Mouse (Mus musculus) left cerebral cortex, postnatal 25 days (tissue): ENCODE measurements around the gene Wdr73. TPM values are rescaled to one million over a fixed set of nuclear protein-coding genes. Genes with fewer than 3 reads are reported as not detected.
"Not testable (repeated sequence)": the region's sequence is repeated elsewhere in the genome, so short reads cannot be mapped to it uniquely, and the experiment has no call there.

Source experiments
- DNase-seq, 2 experiments: peaks; one replicate each; pipeline ENCODE4 v3.0.0; 2022; ENCODE audit warnings: low spot score in 2 of 2, mixed read lengths in 1 of 2
- intact Hi-C: fragments of 180-260 bp; cut with DNase I; formaldehyde crosslinking; loops from one replicate; pipeline ENCODE4 v1.15.1; 2025
- total RNA-seq, 2 experiments: library from RNA; stranded (reverse); gene quantifications; 2 replicates each; pipeline ENCODE4 v1.2.3; 2021

Wdr73 gene
- total RNA-seq: 10 to 100 TPM; 25.3 to 25.4 TPM

GRCm38 (mm10) chr7:80900944-80901501, at the start of gene Wdr73:
Gene Wdr73, minus strand, starts transcription at chr7:80901269.
- DNase-seq: peak; percentile 94
- intact Hi-C loops: no loop called here

GRCm38 (mm10) chr7:80947445-80948350, 46.6 kb upstream of the Wdr73 start, which contains the start of gene Sec11a:
Gene Sec11a, minus strand, starts transcription at chr7:80947780.
- peak; percentile 98 for DNase-seq
- intact Hi-C loops: loop anchor here (5.0 kb wide), 1 partner anchor 45 kb away; the partner anchor contains the start of gene Zfp592

GRCm38 (mm10) chr7:80939808-80940207, 38.7 kb upstream of the Wdr73 start:
- DNase-seq: no peak
- intact Hi-C loops: no loop called here

- DNase-seq, intact Hi-C loops: not testable (repeated sequence)
These were observed 36.2 kb upstream of the Wdr73 start for GRCm38 (mm10) chr7:80937304-80937666.

GRCm38 (mm10) chr7:80936617-80937303, 35.7 kb upstream of the Wdr73 start:
- intact Hi-C loops, DNase-seq: not testable (repeated sequence)

- no peak for DNase-seq
- intact Hi-C loops: no loop called here
These were observed 34.8 kb upstream of the Wdr73 start for GRCm38 (mm10) chr7:80935834-80936233.

GRCm38 (mm10) chr7:80932777-80933176, 31.7 kb upstream of the Wdr73 start:
- no peak for DNase-seq
- intact Hi-C loops: no loop called here

- intact Hi-C loops: no loop called here
- DNase-seq: peak in 1 of 2 experiments; percentile 59
These were observed 30.6 kb upstream of the Wdr73 start for GRCm38 (mm10) chr7:80931618-80932207.

- intact Hi-C loops: no loop called here
- no peak for DNase-seq
These were observed 22.1 kb upstream of the Wdr73 start for GRCm38 (mm10) chr7:80923165-80923564.

GRCm38 (mm10) chr7:80919647-80920008, 18.6 kb upstream of the Wdr73 start:
- intact Hi-C loops: no loop called here
- no peak for DNase-seq

- no peak for DNase-seq
- intact Hi-C loops: no loop called here
These were observed 18.0 kb upstream of the Wdr73 start for GRCm38 (mm10) chr7:80918982-80919646.

- no peak for DNase-seq
- intact Hi-C loops: no loop called here
These were observed 16.9 kb upstream of the Wdr73 start for GRCm38 (mm10) chr7:80917916-80918465.

- intact Hi-C loops: no loop called here
- DNase-seq: no peak
These were observed 11.4 kb upstream of the Wdr73 start for GRCm38 (mm10) chr7:80912496-80912895.

GRCm38 (mm10) chr7:80911053-80911452, 10.0 kb upstream of the Wdr73 start:
- intact Hi-C loops: no loop called here
- no peak for DNase-seq

GRCm38 (mm10) chr7:80904921-80905515, 3.9 kb upstream of the Wdr73 start, which contains the start of gene Nmb:
Gene Nmb, minus strand, starts transcription at chr7:80905076.
- intact Hi-C loops: no loop called here
- peak; percentile 62 to 65 for DNase-seq

- DNase-seq: no peak
- intact Hi-C loops: no loop called here
These were observed 2.8 kb upstream of the Wdr73 start for GRCm38 (mm10) chr7:80903625-80904422.

GRCm38 (mm10) chr7:80901541-80902274, 639 bp upstream of the Wdr73 start:
- DNase-seq: no peak
- intact Hi-C loops: no loop called here
